Mouse (Mus musculus): ENCODE results near the gene Mzf1. TPM values are rescaled to one million over a fixed set of nuclear protein-coding genes. Genes with fewer than 3 reads are reported as not detected.
A peak's percentile ranks its signal among the peaks of the same experiment; 100 is the strongest.

Mzf1 gene
- polyA plus RNA-seq, 1 experiment from 2014 or later: 4.3 TPM

DNA sequence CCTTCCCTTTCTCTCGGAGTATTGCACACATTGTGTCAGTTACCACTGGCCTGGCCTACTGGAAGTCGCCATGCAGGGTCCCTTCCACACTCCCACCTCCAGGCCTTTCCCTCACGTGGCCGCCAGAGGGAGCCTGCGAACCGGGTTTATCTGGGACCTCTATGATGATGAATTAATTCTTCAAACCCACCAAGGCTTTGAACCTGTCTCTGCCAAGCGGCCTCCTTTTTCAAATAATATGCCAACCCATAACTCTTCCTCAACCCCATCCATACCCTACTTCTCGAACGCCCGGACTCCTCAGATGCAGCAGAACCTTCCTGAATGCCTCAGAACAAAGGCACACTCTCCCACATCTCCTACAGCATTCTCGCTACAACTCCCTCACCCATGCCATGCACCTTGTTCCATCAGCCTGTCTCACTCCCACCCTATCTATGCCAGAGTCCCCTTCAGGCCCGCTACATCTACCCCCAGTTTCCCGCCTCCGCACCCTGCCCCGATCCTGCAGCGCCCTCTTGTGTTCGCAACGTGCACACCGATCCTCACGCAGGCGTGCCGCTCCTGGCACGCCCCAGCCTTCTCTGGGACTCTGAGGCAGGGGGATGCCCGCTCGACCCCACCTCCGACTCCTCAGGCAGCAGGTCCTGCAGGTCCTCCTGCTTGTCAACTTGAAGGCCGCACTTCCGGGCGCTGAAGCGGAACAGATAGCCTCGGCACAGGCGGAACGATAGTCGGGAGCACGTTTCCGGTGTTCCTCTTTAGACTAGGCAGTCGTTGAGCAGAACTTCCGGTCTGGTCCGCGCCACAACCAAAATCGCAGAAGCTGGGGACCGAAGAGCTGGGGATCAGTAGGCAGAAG, 45.2 kb downstream of the Mzf1 start:
- peaks cover 27% of the 10 kb centered on the region for H3K27me3 ChIP-seq (ENCODE audit: poor library complexity, severe bottlenecking)
- peaks cover 33% of the 10 kb centered on the region for H3K4me1 ChIP-seq
- peaks cover 37% of the 10 kb centered on the region for H3K36me3 ChIP-seq (replicated peaks)
- WGBS: under 1% methylated on average over 42 of the region's 42 CpGs
- peak; percentile 95 for DNase-seq (ENCODE audit: extremely low spot score, low spot score)
- peak overlapping the region; percentile 93 for H3K27ac ChIP-seq
- H3K9me3 ChIP-seq: no peaks in the 10 kb centered on the region; the same call in 1 of the 2 replicates
- H3K4me3 ChIP-seq: peak overlapping the region; percentile 68

- no peak overlapping the region; the same call in 1 of the 2 replicates for H3K27ac ChIP-seq
- DNase-seq (ENCODE audit: extremely low spot score, low spot score): no peak
- WGBS: 39% methylated on average over 57 of the region's 57 CpGs
- peaks cover 37% of the 10 kb centered on the region for H3K36me3 ChIP-seq (replicated peaks)
- peaks cover 33% of the 10 kb centered on the region for H3K4me1 ChIP-seq
- H3K27me3 ChIP-seq (ENCODE audit: poor library complexity, severe bottlenecking): peaks cover 27% of the 10 kb centered on the region
- peak overlapping the region; percentile 68 for H3K4me3 ChIP-seq
- H3K9me3 ChIP-seq: no peaks in the 10 kb centered on the region; the same call in 1 of the 2 replicates
These were observed 47.0 kb downstream of the Mzf1 start for GRCm38 (mm10) chr7:13007341-13008092.

- 90% methylated on average over 10 of the region's 10 CpGs for WGBS
- Histone ChIP-seq H3K4me1 (peaks cover 33% of the 10 kb centered on the region), H3K9me3 (no peaks in the 10 kb centered on the region; the same call in 1 of the 2 replicates), H3K4me3 (no peak overlapping the region), H3K36me3 (replicated peaks) (peaks cover 37% of the 10 kb centered on the region), H3K27me3 (ENCODE audit: poor library complexity, severe bottlenecking) (peaks cover 27% of the 10 kb centered on the region), H3K27ac (no peak overlapping the region)
- DNase-seq (ENCODE audit: extremely low spot score, low spot score): no peak
These were observed 48.0 kb downstream of the Mzf1 start for GRCm38 (mm10) chr7:13006531-13006930.

DNA sequence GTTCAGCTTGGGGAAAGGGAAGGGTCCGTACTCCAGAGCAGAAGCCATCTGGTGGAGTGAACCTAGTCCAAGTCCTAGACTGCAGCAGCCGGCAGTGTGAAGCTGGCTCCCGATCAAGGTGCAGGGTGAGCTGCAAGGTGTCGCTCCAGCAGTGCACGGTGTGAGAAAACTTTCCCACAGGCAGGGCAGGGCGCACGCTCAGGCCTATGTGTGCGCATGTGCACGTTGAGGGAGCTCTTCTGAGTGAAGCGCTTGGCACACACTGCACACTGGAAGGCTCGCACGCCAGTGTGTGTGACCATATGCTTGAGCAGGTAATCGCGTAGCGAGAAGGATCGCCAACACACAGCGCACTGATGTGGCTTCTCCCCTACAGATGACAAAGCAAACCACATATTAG, 48.6 kb downstream of the Mzf1 start:
- no peak overlapping the region for H3K27ac ChIP-seq
- peaks cover 33% of the 10 kb centered on the region for H3K4me1 ChIP-seq
- peaks cover 37% of the 10 kb centered on the region for H3K36me3 ChIP-seq (replicated peaks)
- DNase-seq (ENCODE audit: extremely low spot score, low spot score): no peak
- H3K27me3 ChIP-seq (ENCODE audit: poor library complexity, severe bottlenecking): peaks cover 27% of the 10 kb centered on the region
- H3K9me3 ChIP-seq: no peaks in the 10 kb centered on the region; the same call in 1 of the 2 replicates
- 86% methylated on average over 17 of the region's 17 CpGs for WGBS
- no peak overlapping the region for H3K4me3 ChIP-seq

DNA sequence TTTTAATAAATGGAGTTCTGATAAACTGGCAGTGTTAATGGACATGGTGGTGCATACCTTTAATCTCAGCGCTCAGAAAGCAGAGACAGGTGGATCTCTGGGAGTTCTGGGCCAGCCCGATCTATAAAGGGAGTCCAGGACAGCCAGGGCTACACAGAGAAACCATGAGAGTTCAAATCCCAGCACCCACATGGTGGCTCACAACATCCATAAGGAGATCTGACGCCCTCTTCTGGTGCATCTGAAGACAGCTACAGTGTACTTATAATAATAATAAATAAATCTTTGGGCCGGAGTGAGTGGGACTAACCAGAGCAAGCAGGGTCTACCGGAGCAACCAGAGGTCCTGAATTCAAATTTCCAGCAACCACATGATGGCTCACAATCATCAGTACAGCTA, 51.2 kb downstream of the Mzf1 start:
- Histone ChIP-seq H3K27me3 (ENCODE audit: poor library complexity, severe bottlenecking) (peaks cover 25% of the 10 kb centered on the region), H3K27ac (no peak overlapping the region), H3K9me3 (no peaks in the 10 kb centered on the region; the same call in 1 of the 2 replicates), H3K36me3 (replicated peaks) (peaks cover 37% of the 10 kb centered on the region), H3K4me3 (no peak overlapping the region), H3K4me1 (peaks cover 17% of the 10 kb centered on the region)
- WGBS: 78% methylated on average over 5 of the region's 5 CpGs
- DNase-seq (ENCODE audit: extremely low spot score, low spot score): no peak

- Histone ChIP-seq H3K4me1 (no peaks in the 10 kb centered on the region), H3K27ac (no peak overlapping the region), H3K4me3 (no peak overlapping the region), H3K36me3 (replicated peaks) (peaks cover 20% of the 10 kb centered on the region), H3K27me3 (ENCODE audit: poor library complexity, severe bottlenecking) (peaks cover 7% of the 10 kb centered on the region), H3K9me3 (peaks cover 3% of the 10 kb centered on the region; the same call in 1 of the 2 replicates)
- no peak for DNase-seq (ENCODE audit: extremely low spot score, low spot score)
- 75% methylated on average over 1 of the region's 1 CpGs for WGBS
These were observed 53.0 kb downstream of the Mzf1 start for GRCm38 (mm10) chr7:13001584-13001983.

DNA sequence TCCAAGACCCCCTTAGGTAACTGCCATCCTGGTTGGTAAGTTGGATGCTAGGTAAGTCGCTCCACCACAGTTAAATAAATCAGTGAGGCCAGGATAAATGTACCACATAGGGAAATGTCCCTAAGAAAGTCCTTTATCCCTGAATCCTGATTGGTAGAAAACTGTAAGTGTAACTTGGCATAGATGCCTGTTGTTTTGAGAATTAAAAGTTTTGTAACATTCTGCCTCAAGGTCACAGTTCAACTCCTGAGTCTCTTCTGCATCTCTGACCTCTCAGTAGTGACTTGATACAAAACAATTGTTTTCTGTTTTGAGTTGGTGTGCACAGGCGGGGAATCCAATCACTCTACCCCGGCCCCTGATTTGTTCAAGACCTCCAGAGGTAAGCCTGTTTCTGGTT, 55.7 kb downstream of the Mzf1 start, which contains the start of gene Trim28:
Gene Trim28 (plus strand): TSS at position 264 of the 400 bp plus-strand sequence.
- H3K27me3 ChIP-seq (ENCODE audit: poor library complexity, severe bottlenecking): no peaks in the 10 kb centered on the region
- no peak within 1 kb of the TSS for H3K4me3 ChIP-seq
- 92% methylated on average over 3 of the region's 3 CpGs for WGBS
- H3K27ac ChIP-seq: no peak within 1 kb of the TSS
- H3K9me3 ChIP-seq: peaks cover 3% of the 10 kb centered on the region; the same call in 1 of the 2 replicates
- no peaks in the 10 kb centered on the region for H3K36me3 ChIP-seq (replicated peaks)
- no peaks in the 10 kb centered on the region for H3K4me1 ChIP-seq
- no peak for DNase-seq (ENCODE audit: extremely low spot score, low spot score)

DNA sequence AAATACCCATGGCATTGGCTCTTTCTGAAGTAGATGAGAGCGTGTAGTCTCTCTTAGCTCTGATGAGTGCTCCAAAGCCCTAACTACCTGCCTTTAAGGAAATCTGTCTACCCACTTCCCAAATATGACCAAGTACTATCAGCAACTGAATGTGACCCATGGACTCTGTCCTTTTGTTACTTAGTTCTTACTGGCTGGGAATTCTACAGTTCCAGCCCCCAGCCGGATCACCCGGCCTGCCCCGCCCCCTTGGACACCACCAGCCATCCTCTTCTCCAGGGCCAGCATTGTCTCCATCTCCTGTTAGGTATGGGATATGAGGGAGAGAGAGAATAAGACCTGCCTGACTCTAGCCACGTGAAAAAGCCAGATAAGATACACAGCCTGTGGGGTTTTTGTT, 56.5 kb downstream of the Mzf1 start, which contains the start of gene Slc27a5:
Gene Slc27a5 (minus strand): TSS at position 140 of the 400 bp plus-strand sequence.
- no peak within 1 kb of the TSS for H3K4me3 ChIP-seq
- H3K4me1 ChIP-seq: no peaks in the 10 kb centered on the region
- DNase-seq (ENCODE audit: extremely low spot score, low spot score): no peak
- peaks cover 3% of the 10 kb centered on the region; the same call in 1 of the 2 replicates for H3K9me3 ChIP-seq
- no peaks in the 10 kb centered on the region for H3K36me3 ChIP-seq (replicated peaks)
- WGBS: 85% methylated on average over 5 of the region's 5 CpGs
- no peak within 1 kb of the TSS for H3K27ac ChIP-seq
- H3K27me3 ChIP-seq (ENCODE audit: poor library complexity, severe bottlenecking): no peaks in the 10 kb centered on the region

DNA sequence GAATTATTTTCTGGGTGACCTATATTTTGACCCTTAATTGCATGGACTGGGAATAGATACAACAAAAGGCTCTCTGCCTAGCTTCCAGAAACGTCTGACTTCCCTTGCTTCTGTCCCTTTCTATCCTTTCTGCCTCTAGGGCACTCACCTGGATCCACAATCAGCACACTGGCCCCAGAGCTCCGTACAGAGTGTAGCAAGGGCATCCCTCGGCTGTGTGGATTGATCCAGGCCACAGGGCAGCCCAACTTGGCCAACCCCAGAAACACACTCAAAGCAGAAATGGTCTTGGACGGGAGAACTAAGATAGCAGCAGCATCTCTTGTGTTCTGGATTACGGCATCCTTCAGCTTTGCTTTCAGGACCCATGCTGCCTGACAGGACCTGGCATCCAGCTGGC, 57.3 kb downstream of the Mzf1 start:
- WGBS: 67% methylated on average over 5 of the region's 5 CpGs
- Histone ChIP-seq H3K36me3 (replicated peaks) (no peaks in the 10 kb centered on the region), H3K27ac (no peak overlapping the region), H3K27me3 (ENCODE audit: poor library complexity, severe bottlenecking) (no peaks in the 10 kb centered on the region), H3K4me3 (no peak overlapping the region), H3K9me3 (peaks cover 3% of the 10 kb centered on the region; the same call in 1 of the 2 replicates), H3K4me1 (no peaks in the 10 kb centered on the region)
- DNase-seq (ENCODE audit: extremely low spot score, low spot score): no peak

DNA sequence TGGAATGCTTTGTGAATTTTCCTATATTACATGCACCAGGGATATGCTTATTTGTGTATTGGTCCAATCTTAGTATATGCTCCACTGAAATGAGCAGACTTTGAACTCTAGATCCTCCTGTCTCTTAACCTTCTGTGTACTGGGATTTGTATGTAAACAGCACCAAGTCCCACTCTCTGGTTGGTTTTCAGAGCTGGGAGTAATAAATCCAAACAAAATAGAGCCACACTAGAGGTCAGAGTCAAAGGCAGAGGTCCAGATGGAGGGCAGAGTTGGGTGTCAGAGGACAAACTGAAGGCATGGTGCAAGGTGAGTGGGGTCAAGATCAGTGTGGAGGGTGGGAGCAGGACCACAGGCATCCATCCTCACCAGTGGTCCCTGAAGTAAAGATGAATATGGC, 58.7 kb downstream of the Mzf1 start:
- Histone ChIP-seq H3K27me3 (ENCODE audit: poor library complexity, severe bottlenecking) (no peaks in the 10 kb centered on the region), H3K4me1 (no peaks in the 10 kb centered on the region), H3K36me3 (replicated peaks) (no peaks in the 10 kb centered on the region), H3K27ac (no peak overlapping the region), H3K9me3 (peaks cover 3% of the 10 kb centered on the region; the same call in 1 of the 2 replicates), H3K4me3 (no peak overlapping the region)
- DNase-seq (ENCODE audit: extremely low spot score, low spot score): no peak

DNA sequence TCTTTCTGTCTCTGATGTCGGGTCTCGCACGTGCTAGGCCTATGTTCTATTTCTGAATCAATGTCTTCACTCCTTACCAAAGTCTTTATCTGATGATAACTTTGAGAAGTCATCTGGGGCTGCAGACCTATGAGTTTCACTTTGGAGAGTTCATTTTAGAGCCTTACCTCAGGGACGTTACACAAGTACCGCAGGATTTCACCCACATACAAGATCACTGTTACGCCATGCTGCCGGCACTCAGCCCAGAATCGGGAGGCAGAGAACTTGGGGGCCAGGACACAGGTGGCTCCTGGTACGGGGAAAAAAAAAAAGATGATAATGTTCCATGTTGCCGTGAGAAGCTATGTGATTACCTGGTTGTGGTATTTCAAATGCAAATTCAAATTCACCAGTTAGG, 61.4 kb downstream of the Mzf1 start:
- Histone ChIP-seq H3K4me3 (no peak overlapping the region), H3K27me3 (ENCODE audit: poor library complexity, severe bottlenecking) (no peaks in the 10 kb centered on the region), H3K27ac (no peak overlapping the region), H3K36me3 (replicated peaks) (no peaks in the 10 kb centered on the region), H3K4me1 (no peaks in the 10 kb centered on the region), H3K9me3 (peaks cover 3% of the 10 kb centered on the region; the same call in 1 of the 2 replicates)
- WGBS: 90% methylated on average over 10 of the region's 10 CpGs
- no peak for DNase-seq (ENCODE audit: extremely low spot score, low spot score)

All from forebrain, embryonic 10.5 days (tissue).